Mouse (Mus musculus): ENCODE measurements around the gene Adra2a.

DNA sequence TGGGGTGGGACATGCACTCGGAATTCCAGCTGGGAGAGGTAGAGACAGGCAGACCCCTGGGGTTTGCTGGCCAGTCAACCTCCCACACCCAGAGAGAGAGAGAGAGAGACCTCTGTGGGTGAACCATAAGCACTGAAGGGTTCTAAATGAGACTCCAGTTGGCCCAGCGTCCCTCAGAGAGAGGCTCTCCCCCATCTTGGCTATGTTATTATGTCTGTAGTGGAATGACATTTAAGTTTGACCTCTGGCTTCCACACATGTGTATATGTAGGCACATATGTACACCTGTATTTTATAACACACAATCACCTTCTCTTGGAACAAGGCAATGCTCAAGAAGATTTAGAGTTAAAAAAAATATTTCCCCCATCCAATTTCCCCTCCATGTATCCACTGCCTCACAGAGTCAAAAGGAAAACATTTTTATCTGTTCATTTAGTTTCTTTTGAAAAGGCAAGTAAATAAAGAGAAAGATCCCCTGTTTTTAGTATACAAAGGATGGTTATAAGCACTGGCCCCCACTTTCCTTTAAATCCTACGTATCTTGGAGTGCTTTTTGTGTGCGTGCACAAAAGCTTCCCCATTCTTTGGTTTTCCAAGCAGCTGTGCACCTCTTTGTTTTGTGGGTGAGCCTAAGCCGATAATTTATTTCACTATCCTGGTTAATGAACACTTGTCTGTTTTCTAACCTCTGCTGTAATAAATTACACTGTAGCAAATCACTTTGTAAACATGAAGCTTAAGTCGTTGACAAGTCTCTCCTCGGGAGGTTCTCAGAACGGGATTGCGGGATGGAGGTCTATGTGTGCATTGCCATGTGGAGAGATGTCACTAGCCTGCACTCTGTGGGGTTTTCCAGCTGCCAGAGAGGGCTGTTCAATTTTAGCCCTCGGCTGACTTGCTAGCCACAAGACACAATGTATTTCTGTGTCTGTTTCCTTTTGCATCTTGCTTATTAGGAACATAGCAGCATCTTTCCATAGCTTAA is 32.7 kb downstream of the Adra2a start:
- no peak for TF ChIP-seq CTCF (IDR thresholded peaks at IDR 0.05; ENCODE audit: extremely low read depth, insufficient read depth, low read length)
- no peak for TF ChIP-seq POLR2A (IDR thresholded peaks at IDR 0.05; ENCODE audit: extremely low read depth, insufficient read depth, low read length)
